Mouse (Mus musculus): ENCODE measurements around the gene Tpx2.

DNA sequence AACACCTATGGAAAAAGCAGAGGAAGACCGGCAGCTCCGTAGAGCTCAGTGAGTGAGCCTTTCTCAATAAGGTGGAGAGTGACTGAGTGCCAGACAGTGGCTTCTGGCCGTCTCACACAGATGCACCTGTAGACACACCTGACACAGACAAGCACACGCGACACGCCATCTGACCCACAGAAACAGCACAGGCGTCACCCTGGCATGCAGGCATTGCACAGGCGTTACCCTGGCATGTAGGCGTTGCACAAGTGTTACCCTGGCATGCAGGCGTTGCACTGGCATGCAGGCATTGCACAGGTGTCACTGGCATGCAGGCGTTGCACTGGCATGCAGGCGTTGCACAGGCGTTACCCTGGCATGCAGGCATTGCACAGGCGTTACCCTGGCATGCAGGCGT is 53.5 kb downstream of the Tpx2 start:
- TF ChIP-seq CTCF (IDR thresholded peaks at IDR 0.05; ENCODE audit: borderline replicate concordance, extremely low read depth, insufficient read depth, insufficient read length) (no peak), POLR2A (IDR thresholded peaks at IDR 0.05; ENCODE audit: borderline replicate concordance, extremely low read depth, insufficient read depth, insufficient read length, poor library complexity, severe bottlenecking) (no peak)

Data from brain, embryonic 14.5 days (tissue).